Mouse (Mus musculus): Measurements from ENCODE around the gene Ntm.
A peak's percentile ranks its signal among the peaks of the same experiment; 100 is the strongest.

Ntm gene

GRCm38 (mm10) chr9:29962978-29963377 is at the start of gene Ntm:
Gene Ntm, minus strand, starts transcription at chr9:29963141.
- DNase-seq: peak; percentile 81

- no peak for DNase-seq
Measured at GRCm38 (mm10) chr9:30005701-30006100, 42.8 kb upstream of the Ntm start.

- DNase-seq: peak; percentile 69
Measured at GRCm38 (mm10) chr9:30003612-30004011, 40.7 kb upstream of the Ntm start.

DNA sequence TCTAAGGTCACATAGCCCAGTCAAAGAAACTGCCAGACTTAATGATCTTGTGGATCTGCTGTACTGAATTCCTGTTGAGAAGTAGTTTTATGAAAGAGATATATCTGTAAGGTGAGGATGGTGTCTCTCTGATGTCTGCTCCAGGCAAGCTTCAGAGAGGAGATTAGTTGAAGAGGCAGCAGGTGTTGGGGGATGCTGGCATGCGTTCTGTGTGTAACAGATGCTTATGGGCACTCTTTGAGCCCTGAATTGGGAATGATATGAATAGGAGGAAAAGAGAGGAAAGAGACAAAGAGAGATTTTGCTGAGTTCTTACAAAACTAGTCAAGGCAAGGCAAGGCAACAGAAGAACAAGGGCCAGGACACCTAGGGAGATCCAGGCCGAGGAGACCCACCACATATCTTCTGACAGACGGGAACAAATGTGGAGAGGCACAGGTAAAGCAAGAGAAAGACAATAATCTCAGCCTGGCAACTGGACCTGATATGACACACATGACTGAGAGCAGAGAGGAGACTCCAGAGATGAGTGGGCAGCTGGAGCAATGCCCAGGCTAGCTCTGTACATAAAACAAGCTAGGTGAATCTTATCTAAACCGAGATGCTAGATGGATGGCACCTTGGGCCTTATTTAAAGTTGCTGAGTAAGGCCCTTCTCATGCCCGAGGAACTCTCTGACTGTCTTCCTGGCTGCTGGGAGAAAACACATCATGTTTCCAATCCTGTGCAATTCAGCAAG is 18.4 kb upstream of the Ntm start:
- DNase-seq: no peak

DNA sequence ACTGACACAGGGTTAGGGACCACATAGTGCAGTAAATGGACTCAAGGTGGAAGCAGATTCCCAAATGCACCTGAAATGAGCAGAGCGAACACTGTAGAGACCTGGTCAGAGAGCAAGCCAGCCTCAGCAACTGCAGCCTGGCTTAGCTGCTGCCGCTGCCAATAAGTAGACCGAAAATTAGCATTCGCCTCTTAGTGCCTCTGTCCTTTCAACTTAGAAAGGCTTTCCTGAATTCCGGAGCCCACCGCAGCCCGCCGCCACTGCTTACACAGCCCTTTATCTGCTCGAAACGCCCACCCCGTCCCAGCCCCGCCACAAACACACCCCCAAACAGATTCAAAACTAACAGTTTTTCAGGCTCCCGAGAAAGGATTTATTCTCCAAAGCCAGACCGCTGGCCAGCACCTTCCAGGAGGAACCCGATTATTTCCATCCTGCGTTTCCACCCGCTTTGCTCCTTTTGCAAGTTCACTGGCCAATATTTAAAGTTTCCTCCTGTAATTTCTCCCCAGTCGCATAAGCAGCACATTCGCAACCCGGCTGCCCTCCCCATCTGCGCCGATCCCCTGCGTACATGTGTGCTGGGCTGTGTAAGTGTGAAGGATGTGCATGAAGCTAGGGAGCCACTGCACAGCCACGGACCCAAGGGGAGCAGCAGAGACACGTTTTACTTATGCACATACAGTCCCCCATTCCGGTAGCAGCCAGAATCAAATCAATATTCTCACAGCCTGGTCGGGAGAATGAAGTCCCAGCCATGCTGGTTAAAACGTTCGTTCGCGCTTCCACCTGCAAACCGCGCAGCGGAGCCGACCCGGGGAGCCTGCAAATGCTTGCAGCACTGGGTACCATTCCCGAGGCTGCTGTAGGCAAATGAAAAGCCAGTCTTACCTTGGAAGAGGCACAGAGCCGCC is 730 bp downstream of the Ntm start:
- peak; percentile 41 for DNase-seq

DNA sequence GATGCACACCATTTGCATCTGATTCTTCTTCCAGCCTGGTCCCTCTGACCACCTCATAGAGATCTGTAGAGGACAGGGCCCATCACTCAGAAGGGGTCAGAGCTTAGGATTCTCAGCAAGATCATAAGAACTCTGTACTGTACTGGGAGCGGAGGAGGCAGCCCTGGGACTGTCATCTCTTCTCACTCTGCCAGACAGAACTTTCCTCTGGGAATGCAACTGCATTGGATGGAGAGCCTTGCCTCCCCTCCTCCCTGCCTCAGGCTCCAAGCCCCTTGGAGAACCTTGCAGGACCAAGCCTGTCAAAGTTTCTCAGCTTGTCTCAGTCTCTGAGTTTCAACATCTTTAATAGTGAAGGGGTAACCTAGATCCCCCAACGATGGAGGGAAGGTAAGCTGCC is 1.4 kb downstream of the Ntm start:
- no peak for DNase-seq

DNA sequence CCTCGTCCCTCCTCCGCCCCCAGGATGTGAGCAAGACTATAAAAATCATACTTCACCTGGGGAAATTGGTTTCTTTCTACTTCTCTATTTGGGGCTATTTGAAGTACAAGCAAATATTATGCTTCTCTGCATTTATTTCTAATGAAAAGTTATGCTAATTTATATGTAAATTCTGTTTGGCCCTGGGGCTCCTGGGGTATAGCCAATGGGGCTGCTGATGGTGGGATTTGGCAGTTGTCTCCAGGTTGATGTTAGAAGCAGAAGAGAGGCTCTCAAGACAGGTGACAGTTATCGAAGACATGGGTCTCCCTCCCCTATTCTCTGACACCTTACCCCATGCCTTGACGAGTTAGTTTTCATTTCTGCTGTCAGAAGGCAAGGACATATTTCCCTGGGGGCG is 2.2 kb downstream of the Ntm start:
- DNase-seq: no peak

- no peak for DNase-seq
Measured at GRCm38 (mm10) chr9:29960236-29960635, 2.7 kb downstream of the Ntm start.

- no peak for DNase-seq
Measured at GRCm38 (mm10) chr9:29956936-29957335, 6.0 kb downstream of the Ntm start.

DNA sequence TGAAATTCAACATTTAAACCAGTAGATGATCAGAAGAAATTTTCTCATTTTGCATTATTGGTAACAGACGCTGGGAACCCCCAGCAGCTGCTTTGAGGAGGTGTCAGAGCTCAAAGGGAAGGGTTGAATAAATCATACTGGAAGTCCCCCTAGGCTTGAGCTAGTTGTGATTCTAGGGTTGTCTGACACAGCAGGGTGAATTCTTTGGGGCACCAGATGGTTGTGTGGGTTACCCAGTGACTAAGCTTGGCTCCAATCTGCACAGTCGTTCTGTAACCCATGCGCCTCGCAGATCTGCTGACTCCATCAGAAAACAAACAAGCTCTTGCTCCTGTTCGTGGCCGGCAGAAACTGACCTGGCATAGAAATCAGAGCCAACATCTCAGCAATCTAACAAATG is 8.9 kb downstream of the Ntm start:
- DNase-seq: peak; percentile 66

- no peak for DNase-seq
Measured at GRCm38 (mm10) chr9:29949041-29949440, 13.9 kb downstream of the Ntm start.

DNA sequence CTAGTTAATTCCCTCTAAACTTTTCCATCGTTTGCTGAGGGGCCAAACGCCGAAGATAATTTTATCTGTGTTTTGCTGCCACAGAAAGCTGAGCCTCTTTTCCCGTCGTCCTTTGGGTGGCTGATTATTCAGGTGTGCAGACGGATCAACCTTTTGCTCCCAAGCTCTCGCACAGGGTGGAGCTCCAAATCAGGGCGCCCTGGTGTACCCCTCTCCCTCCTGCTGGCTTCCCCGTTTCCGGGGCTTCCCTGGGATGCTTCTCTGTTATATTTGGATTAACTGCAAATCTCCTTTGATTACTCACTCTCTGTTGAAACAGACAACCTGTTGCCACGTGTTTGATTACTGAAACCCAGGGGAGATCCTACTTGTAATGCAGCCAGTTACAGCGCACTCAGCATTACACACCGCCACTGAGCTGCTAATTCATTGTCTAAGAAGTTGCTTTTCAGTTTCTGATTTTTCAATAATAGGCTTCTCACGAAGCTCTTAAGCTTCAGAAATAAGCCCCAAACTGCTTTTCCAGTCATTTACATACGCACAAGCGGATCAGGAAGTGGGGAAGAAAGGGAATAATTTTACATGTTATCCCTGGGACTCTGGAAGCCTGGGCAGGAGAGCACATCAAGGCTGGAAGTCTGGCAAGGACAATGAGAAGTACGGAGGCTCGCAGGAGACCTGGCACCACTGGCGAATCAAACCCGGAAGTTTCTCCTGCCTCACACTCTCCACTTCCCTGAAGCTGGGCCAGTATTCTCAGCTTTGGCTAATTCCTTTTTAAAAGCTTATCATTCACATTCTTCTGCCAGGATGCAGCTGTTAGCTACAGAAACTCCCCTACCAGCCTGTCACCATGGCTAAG is 19.5 kb downstream of the Ntm start:
- no peak for DNase-seq

DNA sequence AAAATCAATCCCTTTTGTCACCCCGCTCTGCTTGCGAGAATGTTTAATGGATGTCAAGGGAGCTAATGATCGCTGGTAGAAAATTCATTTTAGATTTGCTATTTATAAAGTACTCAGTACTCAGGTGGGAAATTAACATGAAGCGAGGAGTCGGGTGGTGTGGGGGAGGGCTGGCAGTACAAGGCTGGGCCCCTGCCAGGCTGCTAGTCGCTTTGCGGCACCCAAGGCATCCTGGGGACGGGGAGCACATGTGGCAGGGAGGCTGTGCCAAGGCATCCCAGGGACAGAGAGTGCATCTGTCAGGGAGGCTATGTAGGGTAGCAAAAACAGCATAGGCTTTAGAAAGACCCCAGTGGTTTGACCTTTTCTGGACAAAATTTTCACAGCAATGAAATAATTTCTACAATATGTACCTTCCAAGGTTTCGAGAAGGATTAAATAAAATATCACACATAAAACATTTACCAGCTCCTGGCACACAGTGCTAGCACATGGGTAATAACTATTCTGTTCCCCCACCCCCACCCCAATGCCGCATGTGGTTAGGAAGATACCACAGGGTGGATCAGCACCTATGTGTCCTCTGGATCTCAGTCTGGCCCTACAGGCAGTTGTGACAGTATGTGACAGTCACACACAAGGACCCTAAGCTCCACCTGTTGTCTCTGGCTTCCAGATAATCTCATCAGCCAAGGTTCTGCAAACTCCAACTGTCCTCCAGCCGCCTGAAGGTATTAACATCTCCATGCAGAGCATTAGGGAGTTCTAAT is 20.6 kb downstream of the Ntm start:
- DNase-seq: no peak

DNA sequence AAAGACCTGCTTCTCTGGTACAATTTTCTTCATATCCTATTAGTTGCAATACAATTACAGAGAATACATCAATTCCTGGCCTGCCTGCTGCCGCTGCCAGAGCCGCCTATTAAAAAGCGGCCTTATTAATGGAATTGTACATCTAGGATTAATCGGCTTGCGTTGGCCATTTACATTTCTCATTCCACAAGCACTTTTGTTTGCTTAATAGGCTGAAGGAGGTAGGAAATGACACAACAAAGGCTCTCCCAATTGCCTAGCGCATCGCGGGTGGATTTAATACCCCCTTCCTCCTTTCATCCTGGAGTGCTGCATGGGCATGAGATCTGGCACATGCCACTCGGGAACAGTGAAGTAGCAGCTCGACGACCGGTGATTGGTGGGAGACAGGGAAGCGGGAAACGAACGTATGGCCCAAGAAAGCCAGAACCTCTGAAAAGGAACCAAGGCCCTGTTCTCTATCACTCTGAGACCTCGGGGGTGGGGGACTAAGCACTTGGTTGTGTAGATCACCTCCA is 23.4 kb downstream of the Ntm start:
- DNase-seq: no peak

DNA sequence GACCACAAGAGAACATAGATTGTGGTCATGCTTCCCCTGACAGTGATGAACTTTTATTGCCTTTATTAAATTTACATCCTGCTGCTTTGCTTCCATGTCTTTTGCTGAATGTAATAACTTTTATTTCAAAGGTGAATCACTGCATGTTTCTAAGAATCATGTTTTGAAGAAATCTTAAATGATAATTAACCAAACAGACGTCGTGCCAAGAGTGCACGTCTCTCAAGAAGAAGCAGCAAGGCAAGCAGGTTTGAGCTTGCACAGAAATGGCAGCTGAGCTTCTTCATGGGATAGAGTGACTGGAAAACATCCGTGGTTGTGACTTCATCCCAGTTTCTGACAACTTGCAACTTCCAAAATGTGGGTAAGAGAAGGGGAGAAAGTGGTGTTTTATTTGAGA is 34.1 kb downstream of the Ntm start:
- no peak for DNase-seq

DNA sequence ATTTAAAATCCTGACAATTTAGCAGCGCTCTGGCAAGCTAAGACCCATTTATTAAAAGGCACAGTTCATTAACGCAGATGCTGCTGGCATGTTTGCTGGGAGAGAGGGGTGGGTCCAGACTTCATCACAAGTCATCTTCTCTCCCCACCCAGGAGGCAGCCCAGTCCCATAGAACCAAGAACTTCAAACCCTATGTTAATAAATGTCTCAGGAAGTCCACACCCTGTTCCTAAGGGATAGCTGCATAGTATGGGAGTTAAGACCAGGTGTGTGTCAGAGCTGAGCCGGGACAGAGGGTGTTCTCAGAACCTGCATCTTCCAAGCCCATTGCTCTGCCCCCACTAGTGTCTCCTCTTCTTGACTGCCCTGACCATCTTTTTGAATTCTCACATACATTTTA is 37.6 kb downstream of the Ntm start:
- DNase-seq: no peak

GRCm38 (mm10) chr9:29898406-29899054 is 64.4 kb downstream of the Ntm start:
- DNase-seq: no peak

- no peak for DNase-seq
Measured at GRCm38 (mm10) chr9:29897448-29897847, 65.5 kb downstream of the Ntm start.

- no peak for DNase-seq
Measured at GRCm38 (mm10) chr9:29892792-29893191, 70.1 kb downstream of the Ntm start.

- no peak for DNase-seq
Measured at GRCm38 (mm10) chr9:29888712-29889111, 74.2 kb downstream of the Ntm start.

GRCm38 (mm10) chr9:29887924-29888323 is 75.0 kb downstream of the Ntm start:
- no peak for DNase-seq

- no peak for DNase-seq
Measured at GRCm38 (mm10) chr9:29884062-29884461, 78.9 kb downstream of the Ntm start.
